9 mouse cellular contexts compared by ENCODE assay signal in the genomic region with DNA sequence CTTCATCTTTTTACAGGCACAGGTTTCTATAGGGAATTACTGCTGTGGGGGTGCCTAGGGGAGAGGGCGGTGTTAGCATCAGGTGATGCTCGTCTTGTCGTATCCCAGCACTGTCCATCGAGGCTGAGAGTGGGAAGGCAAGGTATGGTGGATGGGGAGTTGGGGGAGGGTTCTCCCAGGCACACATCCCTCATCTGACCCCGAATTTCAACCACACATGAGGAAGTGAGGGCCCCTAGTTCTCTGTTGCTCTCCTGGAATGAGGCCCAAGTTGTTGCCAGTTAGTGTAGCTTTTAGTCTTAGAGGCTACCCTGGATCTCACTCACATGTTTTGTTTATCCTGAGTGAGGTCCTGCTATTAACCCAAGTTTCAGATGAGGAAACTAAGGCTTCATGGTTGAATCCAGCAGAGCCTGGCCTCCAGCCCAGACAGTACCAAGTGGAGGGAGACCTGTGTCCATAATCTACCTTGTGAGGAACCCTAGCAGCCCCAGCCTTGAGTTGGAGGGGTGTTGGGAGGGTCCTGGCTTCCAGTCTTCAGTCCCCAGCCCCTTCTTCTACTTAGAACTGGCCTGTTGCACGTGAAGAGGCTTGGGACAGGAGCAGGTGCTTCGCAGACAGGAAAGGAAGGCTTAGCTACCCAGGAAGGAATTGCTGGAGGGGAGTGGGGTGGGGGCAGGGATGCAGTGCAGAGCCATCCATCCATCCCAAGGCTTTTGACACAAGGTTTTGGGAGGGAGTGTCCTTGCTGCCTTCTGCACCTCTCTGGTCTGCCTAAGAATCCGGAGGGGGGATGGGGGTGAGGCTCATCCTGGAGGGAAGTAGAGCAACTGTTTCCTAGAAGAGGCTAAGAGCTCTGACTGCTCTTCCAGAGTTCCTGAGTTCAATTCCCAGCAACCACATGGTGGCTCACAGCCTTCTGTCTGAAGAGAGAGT. TPM values are rescaled to one million over a fixed set of nuclear protein-coding genes. Genes with fewer than 3 reads are reported as not detected.
DNase-seq lines count a peak whose midpoint lies in the region; ATAC-seq and TF ChIP-seq lines count a peak whose summit lies in the region.
"Had no signal": no experiment of that assay in that cellular context is flagged by ENCODE, and none has a peak within 500 bp of the region (broad histone marks: within the 10 kb centered on the region; RNA-seq: fewer than 3 reads in every experiment).

No protein-coding gene starts in this region.

- DNase-seq in gastrocnemius, adult 2 months, result no peak
- no peak for DNase-seq in gastrocnemius, adult 18-20 months (ENCODE audit: low spot score)
- DNase-seq in midbrain, embryonic 11.5 days (ENCODE audit: low spot score, missing footprints), result no peak
- no peak for DNase-seq in midbrain, embryonic 14.5 days
- no peak for DNase-seq in hindbrain, postnatal 0 days (ENCODE audit: low spot score)
- no peak for DNase-seq in gastrocnemius, postnatal 14 days
- DNase-seq in thymus, adult 18-20 months, result no peak

- peaks cover 40% of the 10 kb centered on the region for H3K4me1 ChIP-seq in midbrain, embryonic 11.5 days (ENCODE audit: control insufficient read depth, insufficient read depth, low read length)
- H3K4me1 ChIP-seq in midbrain, embryonic 14.5 days (ENCODE audit: control insufficient read depth, insufficient read depth, low read length), result peaks cover 32% of the 10 kb centered on the region
- H3K4me1 ChIP-seq in hindbrain, postnatal 0 days (ENCODE audit: insufficient read depth, low read length), result peaks cover 42% of the 10 kb centered on the region
- peaks cover 68% of the 10 kb centered on the region for H3K4me1 ChIP-seq in stomach, embryonic 14.5 days (ENCODE audit: control insufficient read depth, insufficient read depth, low read length)

- no peaks in the 10 kb centered on the region for H3K27me3 ChIP-seq in midbrain, embryonic 11.5 days (ENCODE audit: control insufficient read depth, insufficient read depth, low read length)
- no peaks in the 10 kb centered on the region for H3K27me3 ChIP-seq in midbrain, embryonic 14.5 days (ENCODE audit: control insufficient read depth, insufficient read depth, low read length)
- no peaks in the 10 kb centered on the region for H3K27me3 ChIP-seq in hindbrain, postnatal 0 days (ENCODE audit: insufficient read depth, low read length)
- H3K27me3 ChIP-seq in stomach, embryonic 14.5 days (ENCODE audit: control insufficient read depth, insufficient read depth, low read length), result no peaks in the 10 kb centered on the region

- H3K4me3 ChIP-seq in gastrocnemius, adult 2 months, result peak overlapping the region; percentile 84
- no peak overlapping the region for H3K4me3 ChIP-seq in midbrain, embryonic 11.5 days (ENCODE audit: low read depth, low read length)
- no peak overlapping the region for H3K4me3 ChIP-seq in midbrain, embryonic 14.5 days (replicated peaks; ENCODE audit: low read depth, low read length)
- no peak overlapping the region for H3K4me3 ChIP-seq in hindbrain, postnatal 0 days (ENCODE audit: low read length)
- 0 out of 2 replicates have a peak overlapping the region, but pooled peaks have one; percentile 2 for H3K4me3 ChIP-seq in stomach, embryonic 14.5 days (ENCODE audit: low read depth, low read length)

- H3K9me3 ChIP-seq in midbrain, embryonic 11.5 days (ENCODE audit: control insufficient read depth, low read length), result no peaks in the 10 kb centered on the region
- H3K9me3 ChIP-seq in midbrain, embryonic 14.5 days (ENCODE audit: control insufficient read depth, low read length), result no peaks in the 10 kb centered on the region
- H3K9me3 ChIP-seq in hindbrain, postnatal 0 days (ENCODE audit: low read length), result no peaks in the 10 kb centered on the region
- H3K9me3 ChIP-seq in stomach, embryonic 14.5 days (ENCODE audit: control insufficient read depth, low read depth, low read length), result no peaks in the 10 kb centered on the region

- peak overlapping the region; percentile 16; the same call in 1 of the 2 replicates for H3K9ac ChIP-seq in midbrain, embryonic 11.5 days (ENCODE audit: low read length)
- no peak overlapping the region for H3K9ac ChIP-seq in midbrain, embryonic 14.5 days (replicated peaks; ENCODE audit: low read length)
- 0 out of 2 replicates have a peak overlapping the region, but pooled peaks have one; percentile 15 for H3K9ac ChIP-seq in hindbrain, postnatal 0 days (replicated peaks; ENCODE audit: low read length)
- no peak overlapping the region for H3K9ac ChIP-seq in stomach, embryonic 14.5 days (replicated peaks; ENCODE audit: low read depth, low read length)
- H3K9ac ChIP-seq: liver, embryonic 14.5 days had no signal

- no peak overlapping the region for H3K4me2 ChIP-seq in midbrain, embryonic 11.5 days
- no peak overlapping the region for H3K4me2 ChIP-seq in midbrain, embryonic 14.5 days (ENCODE audit: low read length)
- H3K4me2 ChIP-seq in hindbrain, postnatal 0 days (ENCODE audit: low read depth, low read length), result no peak overlapping the region
- peak overlapping the region; percentile 20; the same call in 1 of the 2 replicates for H3K4me2 ChIP-seq in stomach, embryonic 14.5 days (replicated peaks; ENCODE audit: low read depth, low read length)

- peak overlapping the region; percentile 100 for H3K27ac ChIP-seq in gastrocnemius, adult 2 months
- no peak overlapping the region for H3K27ac ChIP-seq in midbrain, embryonic 11.5 days (ENCODE audit: low read depth, low read length)
- H3K27ac ChIP-seq in midbrain, embryonic 14.5 days (replicated peaks; ENCODE audit: low read depth, low read length), result no peak overlapping the region
- peak overlapping the region; percentile 71 for H3K27ac ChIP-seq in hindbrain, postnatal 0 days
- H3K27ac ChIP-seq in stomach, embryonic 14.5 days (ENCODE audit: low read length), result peak overlapping the region; percentile 86
- H3K27ac ChIP-seq: liver, embryonic 14.5 days had no signal

- TF ChIP-seq CTCF in gastrocnemius, adult 2 months (IDR thresholded peaks at IDR 0.05), result no peak
- no peak for TF ChIP-seq CTCF in hindbrain, postnatal 0 days (IDR thresholded peaks at IDR 0.05; ENCODE audit: low read depth)

- H3K36me3 ChIP-seq in midbrain, embryonic 11.5 days (ENCODE audit: control insufficient read depth, insufficient read depth, low read length), result no peaks in the 10 kb centered on the region
- peaks cover 8% of the 10 kb centered on the region for H3K36me3 ChIP-seq in midbrain, embryonic 14.5 days (ENCODE audit: control insufficient read depth, insufficient read depth, low read length)
- peaks cover 2% of the 10 kb centered on the region; the same call in 1 of the 2 replicates for H3K36me3 ChIP-seq in hindbrain, postnatal 0 days (ENCODE audit: insufficient read depth, low read length)
- peaks cover 17% of the 10 kb centered on the region for H3K36me3 ChIP-seq in stomach, embryonic 14.5 days (ENCODE audit: control insufficient read depth, insufficient read depth, low read length)

- no peak for ATAC-seq in midbrain, embryonic 11.5 days (ENCODE audit: low FRiP score)
- no peak for ATAC-seq in midbrain, embryonic 14.5 days (ENCODE audit: low FRiP score, low TSS enrichment)
- ATAC-seq in hindbrain, postnatal 0 days, result no peak
- no peak for ATAC-seq in stomach, embryonic 14.5 days (ENCODE audit: insufficient number of reproducible peaks, insufficient read depth, low FRiP score, low read depth)

- intact Hi-C loops in gastrocnemius, adult 2 months (cut with DNase I), result loop anchor here (2.0 kb wide), 2 partner anchors 43 to 59 kb away; partner anchors contain the start of gene Tsfm
- intact Hi-C loops in gastrocnemius, postnatal 14 days (cut with DNase I; ENCODE audit: low total_unique reads), result loop anchor here (5.0 kb wide), 1 partner anchor 60 kb away; no protein-coding TSS in a partner anchor

- WGBS in midbrain, embryonic 11.5 days, result 58% methylated on average over 8 of the region's 8 CpGs
- whole genome bisulfite sequencing in midbrain, embryonic 14.5 days, result 63% methylated on average over 8 of the region's 8 CpGs
- 60% methylated on average over 8 of the region's 8 CpGs for WGBS in hindbrain, postnatal 0 days
- 47% methylated on average over 8 of the region's 8 CpGs for WGBS in stomach, embryonic 14.5 days

RNA-seq across cellular contexts. Expression of gene Ctdsp2, which starts 8.9 kb away (rescaled TPM):
- 10 to 100 TPM; 94.0 to 99.2 TPM for total RNA-seq in gastrocnemius, adult 2 months (2021)
- total RNA-seq in gastrocnemius, adult 18-20 months (2021), result 100 to 1,000 TPM in 1 of 2 experiments, 10 to 100 TPM in 1; 84.5 to 110 TPM
- 40.6 and 42.8 TPM in 2 replicates for polyA plus RNA-seq in midbrain, embryonic 11.5 days (2014; fragmentation: Nextera tagmentation; extraction: Ambion mirVana)
- 19.1 and 26.2 TPM in 2 replicates for polyA plus RNA-seq in midbrain, embryonic 14.5 days (2014; fragmentation: Nextera tagmentation; extraction: Ambion mirVana)
- 64.5 and 64.7 TPM in 2 replicates for total RNA-seq in hindbrain, postnatal 0 days (2014; rRNA removed)
- 15.0 and 16.7 TPM in 2 replicates for polyA plus RNA-seq in hindbrain, postnatal 0 days (2015; fragmentation: Nextera tagmentation; extraction: Ambion mirVana)
- polyA plus RNA-seq in stomach, embryonic 14.5 days (2014; fragmentation: Nextera tagmentation; extraction: Ambion mirVana), result 103 and 107 TPM in 2 replicates
- 100 to 1,000 TPM in 1 of 2 experiments, 10 to 100 TPM in 1; 98.5 to 102 TPM for total RNA-seq in gastrocnemius, postnatal 14 days (2021)

RNA-seq across cellular contexts. Expression of gene Avil, which starts 13.1 kb away (rescaled TPM):
- 1 to 10 TPM; 3.2 to 5.7 TPM for total RNA-seq in gastrocnemius, adult 2 months (2021)
- 1 to 10 TPM; 2.9 to 3.6 TPM for total RNA-seq in gastrocnemius, adult 18-20 months (2021)
- polyA plus RNA-seq in midbrain, embryonic 11.5 days (2014; fragmentation: Nextera tagmentation; extraction: Ambion mirVana), result 1.1 and 1.6 TPM in 2 replicates
- polyA plus RNA-seq in midbrain, embryonic 14.5 days (2014; fragmentation: Nextera tagmentation; extraction: Ambion mirVana), result 1.9 and 2.1 TPM in 2 replicates
- total RNA-seq in hindbrain, postnatal 0 days (2014; rRNA removed), result 0.52 and 1.3 TPM in 2 replicates
- 0.98 and 1.4 TPM in 2 replicates for polyA plus RNA-seq in hindbrain, postnatal 0 days (2015; fragmentation: Nextera tagmentation; extraction: Ambion mirVana)
- 0.29 and 0.58 TPM in 2 replicates for polyA plus RNA-seq in stomach, embryonic 14.5 days (2014; fragmentation: Nextera tagmentation; extraction: Ambion mirVana)
- under 1 TPM; 0.51 to 0.64 TPM for total RNA-seq in gastrocnemius, postnatal 14 days (2021)

RNA-seq across cellular contexts. Expression of gene Tsfm, which starts 43.2 kb away (rescaled TPM):
- 10 to 100 TPM; 15.0 to 28.8 TPM for total RNA-seq in gastrocnemius, adult 2 months (2021)
- 10 to 100 TPM; 20.4 to 22.4 TPM for total RNA-seq in gastrocnemius, adult 18-20 months (2021)
- 80.7 and 86.0 TPM in 2 replicates for polyA plus RNA-seq in midbrain, embryonic 11.5 days (2014; fragmentation: Nextera tagmentation; extraction: Ambion mirVana)
- polyA plus RNA-seq in midbrain, embryonic 14.5 days (2014; fragmentation: Nextera tagmentation; extraction: Ambion mirVana), result 56.0 and 64.9 TPM in 2 replicates
- total RNA-seq in hindbrain, postnatal 0 days (2014; rRNA removed), result 31.4 and 49.0 TPM in 2 replicates
- polyA plus RNA-seq in hindbrain, postnatal 0 days (2015; fragmentation: Nextera tagmentation; extraction: Ambion mirVana), result 62.4 and 62.7 TPM in 2 replicates
- polyA plus RNA-seq in stomach, embryonic 14.5 days (2014; fragmentation: Nextera tagmentation; extraction: Ambion mirVana), result 78.6 and 83.7 TPM in 2 replicates
- total RNA-seq in gastrocnemius, postnatal 14 days (2021), result 10 to 100 TPM; 24.8 to 27.9 TPM

RNA-seq across cellular contexts. Expression of gene Mettl1, which starts 53.8 kb away (rescaled TPM):
- total RNA-seq in gastrocnemius, adult 2 months (2021), result 10 to 100 TPM in 1 of 2 experiments, 1 to 10 TPM in 1; 9.5 to 10.5 TPM
- total RNA-seq in gastrocnemius, adult 18-20 months (2021), result 1 to 10 TPM; 8.6 to 9.1 TPM
- 36.5 and 37.4 TPM in 2 replicates for polyA plus RNA-seq in midbrain, embryonic 11.5 days (2014; fragmentation: Nextera tagmentation; extraction: Ambion mirVana)
- 17.4 and 20.8 TPM in 2 replicates for polyA plus RNA-seq in midbrain, embryonic 14.5 days (2014; fragmentation: Nextera tagmentation; extraction: Ambion mirVana)
- total RNA-seq in hindbrain, postnatal 0 days (2014; rRNA removed), result 9.3 and 10.0 TPM in 2 replicates
- polyA plus RNA-seq in hindbrain, postnatal 0 days (2015; fragmentation: Nextera tagmentation; extraction: Ambion mirVana), result 23.8 and 23.9 TPM in 2 replicates
- 65.5 and 70.6 TPM in 2 replicates for polyA plus RNA-seq in stomach, embryonic 14.5 days (2014; fragmentation: Nextera tagmentation; extraction: Ambion mirVana)
- 10 to 100 TPM; 11.1 to 14.8 TPM for total RNA-seq in gastrocnemius, postnatal 14 days (2021)

RNA-seq across cellular contexts. Expression of gene Eef1akmt3, which starts 53.9 kb away (rescaled TPM):
- total RNA-seq in gastrocnemius, adult 2 months (2021), result under 1 TPM; 0.08 TPM
- total RNA-seq in gastrocnemius, adult 18-20 months (2021), result under 1 TPM in 1 of 2 experiments, not detected in 1; 0.09 TPM
- polyA plus RNA-seq in midbrain, embryonic 11.5 days (2014; fragmentation: Nextera tagmentation; extraction: Ambion mirVana), result 0.06 and 0.11 TPM in 2 replicates
- 0.08 and 0.22 TPM in 2 replicates for polyA plus RNA-seq in midbrain, embryonic 14.5 days (2014; fragmentation: Nextera tagmentation; extraction: Ambion mirVana)
- total RNA-seq in hindbrain, postnatal 0 days (2014; rRNA removed), result 0.31 TPM in 1 of 2 replicates, not detected in the other
- 0.19 TPM in 2 replicates for polyA plus RNA-seq in hindbrain, postnatal 0 days (2015; fragmentation: Nextera tagmentation; extraction: Ambion mirVana)
- 0.80 and 1.1 TPM in 2 replicates for polyA plus RNA-seq in stomach, embryonic 14.5 days (2014; fragmentation: Nextera tagmentation; extraction: Ambion mirVana)
- total RNA-seq in gastrocnemius, postnatal 14 days (2021), result under 1 TPM; 0.27 to 0.43 TPM

Comparison
In these comparisons a context has a peak if more than half of its experiments do, and no peak if none do; other contexts are left out.
1. H3K9ac ChIP-seq: peak in midbrain, embryonic 11.5 days (single experiment) and hindbrain, postnatal 0 days (single experiment); none in midbrain, embryonic 14.5 days (single experiment) and stomach, embryonic 14.5 days (single experiment).
2. H3K27ac ChIP-seq: peak in gastrocnemius, adult 2 months (single experiment), hindbrain, postnatal 0 days (single experiment) and stomach, embryonic 14.5 days (single experiment); none in midbrain, embryonic 11.5 days (single experiment) and midbrain, embryonic 14.5 days (single experiment).
3. H3K4me3 ChIP-seq: peak in gastrocnemius, adult 2 months (single experiment) and stomach, embryonic 14.5 days (single experiment); none in midbrain, embryonic 11.5 days (single experiment), midbrain, embryonic 14.5 days (single experiment) and hindbrain, postnatal 0 days (single experiment).